ENCODE assay signal across 8 mouse cellular contexts in the genomic region with DNA sequence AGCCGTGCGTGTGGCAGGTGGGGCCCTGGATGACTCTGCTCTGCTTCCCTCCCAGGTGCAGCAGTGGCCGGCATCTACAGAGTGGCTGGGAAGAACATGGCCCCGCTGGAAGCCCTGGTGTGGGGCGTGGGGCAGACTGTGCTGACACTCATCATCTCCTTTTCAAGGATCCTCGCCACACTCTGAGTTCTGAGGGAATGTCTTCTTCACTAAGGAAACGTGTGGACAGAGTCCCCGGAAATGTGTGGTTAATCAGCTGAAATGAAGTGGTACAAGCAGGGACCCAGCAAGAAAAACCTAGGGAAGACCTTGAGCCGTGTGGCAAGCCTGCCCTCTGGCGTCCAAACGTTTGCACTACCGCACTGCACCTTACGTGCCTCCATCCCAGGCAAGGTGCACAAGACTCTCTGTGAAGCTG. TPM values are rescaled to one million over a fixed set of nuclear protein-coding genes. Genes with fewer than 3 reads are reported as not detected.
DNase-seq lines count a peak whose midpoint lies in the region; ATAC-seq and TF ChIP-seq lines count a peak whose summit lies in the region.

No protein-coding gene starts in this region.

- H3K27ac ChIP-seq in heart, embryonic 11.5 days (ENCODE audit: low read depth, low read length): no peak overlapping the region
- no peak overlapping the region for H3K27ac ChIP-seq in left cerebral cortex, adult 2 months
- H3K27ac ChIP-seq in midbrain, embryonic 10.5 days (replicated peaks): no peak overlapping the region

- DNase-seq in heart, adult 11 months: peak; percentile 95
- peak; percentile 79 for DNase-seq in cerebellum, adult 9-10 months
- peak; percentile 35 to 64 for DNase-seq in frontal cortex, postnatal 10 days (ENCODE audit: low spot score in 2 of 2)
- peak; percentile 78 for DNase-seq in induced T-regulatory cell, adult 2 months (ENCODE audit: low read depth)
- peak; percentile 73 to 85 for DNase-seq in left cerebral cortex, adult 2 months (ENCODE audit: extremely low spot score in 1 of 2, low spot score in 2 of 2)
- peak; percentile 57 for DNase-seq in midbrain, embryonic 10.5 days (ENCODE audit: low spot score)
- peak; percentile 45 for DNase-seq in skeletal muscle tissue, adult 2 months (ENCODE audit: low read depth, low spot score)

- WGBS in heart, embryonic 11.5 days (ENCODE audit: insufficient replicate concordance): 27% methylated on average over 13 of the region's 13 CpGs
- 27% methylated on average over 13 of the region's 13 CpGs for WGBS in midbrain, embryonic 10.5 days

- intact Hi-C loops in left cerebral cortex, adult 2 months (cut with DNase I): loop anchor here (2.0 to 5.0 kb wide), 3 partner anchors 62 to 352 kb away; no protein-coding TSS in a partner anchor

- no peaks in the 10 kb centered on the region for H3K27me3 ChIP-seq in heart, embryonic 11.5 days (ENCODE audit: control insufficient read depth, insufficient read depth, low read length)
- H3K27me3 ChIP-seq in midbrain, embryonic 10.5 days (ENCODE audit: low read depth, poor library complexity, severe bottlenecking): no peaks in the 10 kb centered on the region

- no peaks in the 10 kb centered on the region for H3K9me3 ChIP-seq in heart, embryonic 11.5 days (replicated peaks; ENCODE audit: control insufficient read depth, low read length)
- no peaks in the 10 kb centered on the region for H3K9me3 ChIP-seq in midbrain, embryonic 10.5 days (replicated peaks)

- H3K36me3 ChIP-seq in heart, embryonic 11.5 days (ENCODE audit: control insufficient read depth, insufficient read depth, low read length): no peaks in the 10 kb centered on the region
- H3K36me3 ChIP-seq in midbrain, embryonic 10.5 days: peaks cover 6% of the 10 kb centered on the region; the same call in 1 of the 2 replicates

- peak; percentile 95 for TF ChIP-seq CTCF in left cerebral cortex, adult 2 months (IDR thresholded peaks at IDR 0.05)

- H3K9ac ChIP-seq in heart, embryonic 11.5 days (ENCODE audit: low read depth, low read length): no peak overlapping the region

- 0 out of 2 replicates have a peak, but pooled peaks cover 3% of the 10 kb centered on the region for H3K4me1 ChIP-seq in heart, embryonic 11.5 days (ENCODE audit: control insufficient read depth, insufficient read depth, low read length)
- H3K4me1 ChIP-seq in midbrain, embryonic 10.5 days: no peaks in the 10 kb centered on the region

- no peak for ATAC-seq in heart, embryonic 11.5 days (replicated peaks; ENCODE audit: insufficient number of reproducible peaks, low FRiP score, low TSS enrichment)

- no peak overlapping the region for H3K4me3 ChIP-seq in heart, embryonic 11.5 days (ENCODE audit: low read depth, low read length)
- H3K4me3 ChIP-seq in left cerebral cortex, adult 2 months: no peak overlapping the region
- no peak overlapping the region for H3K4me3 ChIP-seq in midbrain, embryonic 10.5 days

- H3K4me2 ChIP-seq in heart, embryonic 11.5 days: no peak overlapping the region

RNA-seq across cellular contexts. Expression of a gene that starts 28.7 kb away (rescaled TPM):
- 17.6 and 20.3 TPM in 2 replicates for polyA plus RNA-seq in heart, embryonic 11.5 days (2014; fragmentation: Nextera tagmentation; extraction: Ambion mirVana)
- 10 to 100 TPM; 92.6 to 93.1 TPM for total RNA-seq in left cerebral cortex, adult 2 months (2021)
- polyA plus RNA-seq in midbrain, embryonic 10.5 days (2016; fragmentation: Nextera tagmentation; extraction: Ambion mirVana): 13.4 and 19.5 TPM in 2 replicates

Comparison
In these comparisons a context has a peak if more than half of its experiments do, and no peak if none do; other contexts are left out.
1. DNase-seq: peak in every context shown above with its lines; median percentile 95 in heart, adult 11 months; 79 in cerebellum, adult 9-10 months; 79 in left cerebral cortex, adult 2 months; 78 in induced T-regulatory cell, adult 2 months; 57 in midbrain, embryonic 10.5 days; 50 in frontal cortex, postnatal 10 days; 45 in skeletal muscle tissue, adult 2 months.